Mouse (Mus musculus): ENCODE results near the gene Sema3d. TPM values are rescaled to one million over a fixed set of nuclear protein-coding genes. Genes with fewer than 3 reads are reported as not detected.
A peak's percentile ranks its signal among the peaks of the same experiment; 100 is the strongest.

Sema3d gene
- 3.4 and 4.5 TPM in 2 replicates for total RNA-seq (2021)
- long read RNA-seq, experiment 1, full-length matches to known transcripts, result 1 of 1 reads
- long read RNA-seq, experiment 1, partial matches to known transcripts, result 0 of 1 reads
- long read RNA-seq, experiment 1, other reads (novel, unspliced or antisense), result 0 of 1 reads
- long read RNA-seq, experiment 2, partial matches to known transcripts, result 0 of 1 reads
- long read RNA-seq, experiment 2, other reads (novel, unspliced or antisense), result 1 of 1 reads

DNA sequence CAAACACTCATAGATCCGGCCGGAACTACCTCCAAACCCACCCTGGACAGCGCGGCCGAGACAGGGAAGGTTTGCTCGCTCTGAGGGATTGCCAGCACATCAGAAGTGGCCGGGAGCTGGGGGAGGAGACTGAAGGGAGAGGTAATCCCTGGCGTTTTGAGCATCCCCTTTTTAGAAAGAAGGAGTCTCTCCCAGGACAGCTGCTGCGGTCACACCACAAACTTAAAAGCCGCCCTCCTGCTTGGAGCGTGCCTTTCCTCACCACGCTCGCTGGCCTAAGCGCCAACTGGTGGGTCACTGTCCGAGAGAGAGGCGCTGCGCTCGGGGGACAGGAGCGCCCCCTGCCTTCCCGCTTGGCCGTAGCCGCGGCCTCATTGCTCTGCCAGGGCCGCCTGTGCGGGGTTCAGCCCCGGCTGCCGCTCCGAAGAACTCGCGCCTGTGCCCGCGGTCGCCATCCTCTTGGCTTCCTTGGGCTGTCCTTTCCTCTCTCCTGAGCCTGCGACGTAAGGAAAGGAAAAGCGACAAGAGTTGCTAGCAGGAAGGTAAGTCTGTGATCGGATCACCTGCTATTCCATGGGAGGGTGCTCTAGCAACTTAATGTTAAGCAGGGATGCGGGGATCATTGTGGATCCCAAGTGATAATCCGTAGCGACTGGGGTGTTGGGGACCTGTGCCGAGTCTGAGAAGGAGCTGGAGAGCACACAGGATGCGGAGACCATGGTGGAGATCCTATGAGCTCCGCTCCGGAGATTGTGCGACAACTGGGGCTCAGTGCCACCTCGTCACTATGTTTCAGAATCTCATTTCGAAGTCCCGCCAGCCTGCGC, at the start of gene Sema3d:
Sema3d (plus strand) TSS at position 253 of the 827 bp plus-strand sequence.
- peak; percentile 83 for DNase-seq

DNA sequence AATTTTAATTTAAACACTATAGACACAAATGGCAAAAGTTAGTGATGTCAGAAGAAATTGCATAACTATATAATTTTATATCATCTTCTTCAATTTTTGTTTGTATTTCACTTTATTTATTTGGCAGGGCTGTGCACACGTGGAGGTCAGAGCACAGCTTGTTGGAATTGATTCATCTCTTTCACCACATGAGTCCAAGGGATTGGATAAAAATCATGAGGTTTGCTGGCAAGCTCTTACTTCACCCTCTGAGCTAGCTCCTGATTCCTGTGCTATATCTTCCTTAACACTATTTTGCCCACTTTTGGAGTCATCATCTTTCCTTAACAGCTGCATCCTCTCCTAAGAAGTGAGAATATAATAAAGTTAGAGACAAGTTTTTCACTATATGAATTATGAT, 5.9 kb upstream of the Sema3d start:
- no peak for DNase-seq

DNA sequence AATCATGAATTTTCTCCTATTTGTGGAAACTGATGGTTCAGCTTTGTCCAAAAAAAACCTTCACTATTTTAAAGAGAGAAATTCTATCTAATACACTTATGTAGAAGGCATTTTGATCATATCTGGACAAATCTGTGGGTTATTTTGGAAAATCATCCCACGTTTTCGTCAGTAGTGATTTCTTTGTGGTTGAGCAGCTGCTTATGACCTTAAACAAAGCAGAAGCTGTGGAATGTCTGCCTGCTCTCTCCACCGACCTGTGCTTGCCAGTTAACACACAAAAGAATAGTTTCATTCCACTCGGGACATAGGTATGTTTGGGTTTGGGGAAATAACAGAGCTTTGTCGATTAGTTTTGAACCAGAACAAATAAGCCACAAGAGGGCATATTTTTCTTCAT, 4.3 kb upstream of the Sema3d start:
- no peak for DNase-seq

DNA sequence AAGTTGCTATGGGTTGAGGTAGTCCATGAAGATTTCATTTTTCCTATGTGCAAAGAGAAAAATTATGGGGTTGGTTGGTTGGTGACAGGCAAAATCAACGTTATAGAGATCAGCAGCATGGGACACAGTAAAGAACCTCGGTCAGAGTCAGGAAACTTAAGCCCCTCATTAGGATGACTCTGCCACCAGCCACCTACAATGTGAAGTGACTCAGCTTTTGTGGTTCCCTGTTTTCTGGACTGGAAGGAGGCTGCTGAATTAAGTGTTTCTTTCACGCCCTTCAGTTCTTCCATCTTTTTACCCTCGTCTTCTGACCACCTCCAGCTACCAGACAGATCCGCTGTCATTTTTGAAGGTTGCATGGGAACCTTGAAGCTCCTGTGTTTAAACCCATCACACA, 1.2 kb upstream of the Sema3d start:
- no peak for DNase-seq

DNA sequence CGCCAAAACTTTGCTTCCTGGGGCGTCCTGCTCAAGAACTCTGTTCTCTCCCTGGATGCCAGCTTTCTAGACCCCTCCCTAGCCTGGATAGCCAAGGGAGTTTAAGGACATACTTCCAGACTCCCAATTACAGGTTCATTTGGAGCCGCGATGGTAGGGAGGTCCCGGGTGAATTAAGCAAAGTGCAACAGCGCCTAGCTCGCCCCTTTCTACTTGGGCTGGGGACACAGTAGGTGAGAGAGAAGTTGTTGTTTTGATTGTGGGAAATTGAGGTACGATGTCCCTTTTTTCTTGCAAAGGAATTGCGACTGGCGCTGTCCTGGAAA, 738 bp downstream of the Sema3d start:
- DNase-seq, result no peak

DNA sequence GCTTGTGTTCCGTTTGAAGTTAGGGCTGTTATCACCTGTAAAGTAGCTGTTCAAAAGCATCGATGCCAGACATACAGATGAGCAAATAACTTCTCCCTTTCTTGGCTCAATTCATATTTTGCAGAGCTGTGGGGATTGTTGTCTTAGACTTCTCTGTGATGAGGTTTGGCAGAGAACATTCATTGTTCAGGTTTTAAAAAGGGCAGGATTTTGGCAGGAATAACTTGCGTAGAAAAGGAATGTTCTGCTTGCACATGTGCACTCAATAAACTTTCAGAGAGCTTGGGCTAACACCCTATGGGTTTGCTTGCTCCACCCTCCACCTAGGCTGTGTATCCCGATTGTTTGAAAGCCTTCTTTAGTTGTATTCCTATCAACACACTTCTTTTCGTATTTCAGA, 9.5 kb downstream of the Sema3d start:
- no peak for DNase-seq

DNA sequence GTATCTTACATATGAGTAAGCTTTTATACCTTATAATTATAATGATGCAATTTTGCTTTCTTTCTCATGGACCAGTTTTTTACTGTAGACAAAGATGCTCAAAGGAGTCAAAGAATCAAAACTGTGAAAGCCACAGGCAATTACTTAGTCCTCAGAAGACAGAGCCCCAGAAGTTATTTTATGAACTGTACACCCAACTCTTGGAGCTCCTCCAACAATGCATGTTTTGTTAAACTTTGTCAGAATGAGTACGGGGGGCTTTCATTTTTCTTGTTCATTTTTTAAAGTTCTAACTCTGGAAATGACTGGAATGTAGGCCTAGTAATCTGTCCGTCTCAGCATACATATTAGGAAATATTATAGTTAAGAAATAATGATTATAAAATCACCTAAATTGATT, 16.1 kb downstream of the Sema3d start:
- DNase-seq, result no peak

DNA sequence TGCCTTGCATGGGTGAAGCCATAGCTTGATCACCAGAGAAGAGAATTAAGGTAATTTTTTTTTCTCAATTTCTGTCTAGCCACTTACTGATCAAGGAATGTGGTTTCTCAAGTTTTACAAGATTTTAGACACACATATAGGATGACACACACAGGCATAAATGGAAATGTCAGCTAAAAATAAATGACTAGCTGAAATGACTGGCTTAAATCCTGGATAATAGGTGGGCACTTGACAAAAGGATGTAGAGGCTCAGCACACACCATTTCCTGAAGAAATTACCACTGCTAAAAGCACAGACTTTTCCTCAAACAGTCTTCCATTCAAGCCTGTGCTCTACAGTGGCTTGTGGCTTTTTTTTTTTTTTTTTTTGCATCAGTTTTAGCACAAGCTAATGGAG, 21.0 kb downstream of the Sema3d start:
- no peak for DNase-seq

DNA sequence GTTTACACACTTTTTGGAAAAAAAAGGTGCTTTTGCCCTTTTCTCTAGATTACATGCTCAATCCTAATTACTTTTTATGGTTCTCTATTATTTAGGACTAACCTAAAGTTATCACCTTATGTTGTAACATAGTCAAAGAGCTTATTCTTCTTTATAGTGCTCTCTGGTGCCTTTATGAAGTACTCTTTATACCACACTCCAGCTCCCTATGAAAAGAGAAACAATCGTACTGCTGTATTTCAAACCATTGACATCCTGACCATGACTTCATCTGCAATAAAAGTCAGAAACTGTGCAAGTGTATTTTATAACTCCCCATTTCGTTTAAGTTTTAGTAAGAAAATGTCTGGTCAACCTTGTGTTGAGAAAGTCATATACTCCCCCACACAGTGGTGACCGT, 29.4 kb downstream of the Sema3d start:
- DNase-seq, result no peak

DNA sequence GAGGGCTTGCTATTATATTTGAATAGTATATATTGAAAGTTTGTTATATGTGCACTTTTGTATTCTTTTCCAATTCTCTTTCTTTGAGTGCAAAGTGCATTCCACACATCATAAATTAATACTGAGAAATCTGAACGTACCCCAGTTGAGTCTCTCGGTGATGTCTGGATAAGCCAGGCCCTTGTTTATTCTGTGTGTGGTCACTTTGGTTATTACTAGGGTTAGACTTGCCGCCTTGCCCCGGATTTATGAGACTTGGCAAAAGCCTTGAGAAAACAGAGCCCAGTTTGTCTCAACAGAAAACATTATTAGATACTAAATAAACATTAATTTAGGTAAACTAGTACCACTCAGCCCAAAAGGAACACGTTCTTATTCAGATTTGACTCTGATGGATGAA, 40.1 kb downstream of the Sema3d start:
- DNase-seq, result no peak

DNA sequence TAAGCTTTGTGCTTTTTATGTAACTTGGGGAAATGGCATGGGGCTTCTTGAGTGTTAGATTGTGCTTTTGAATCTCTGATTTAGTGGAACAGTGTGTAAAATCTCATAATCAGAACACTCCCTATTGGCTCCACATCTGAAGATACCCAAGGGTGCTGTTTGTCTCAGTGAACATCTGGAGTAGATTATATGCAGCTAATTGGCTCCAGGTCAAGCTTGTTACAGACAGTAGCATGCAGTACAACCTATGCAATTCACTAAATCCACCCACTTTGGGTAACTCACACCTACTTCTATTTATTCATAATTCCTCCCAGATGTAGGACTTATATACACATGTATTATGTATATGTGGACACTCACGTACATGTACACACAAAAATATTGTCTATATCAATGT, 58.6 kb downstream of the Sema3d start:
- no peak for DNase-seq

DNA sequence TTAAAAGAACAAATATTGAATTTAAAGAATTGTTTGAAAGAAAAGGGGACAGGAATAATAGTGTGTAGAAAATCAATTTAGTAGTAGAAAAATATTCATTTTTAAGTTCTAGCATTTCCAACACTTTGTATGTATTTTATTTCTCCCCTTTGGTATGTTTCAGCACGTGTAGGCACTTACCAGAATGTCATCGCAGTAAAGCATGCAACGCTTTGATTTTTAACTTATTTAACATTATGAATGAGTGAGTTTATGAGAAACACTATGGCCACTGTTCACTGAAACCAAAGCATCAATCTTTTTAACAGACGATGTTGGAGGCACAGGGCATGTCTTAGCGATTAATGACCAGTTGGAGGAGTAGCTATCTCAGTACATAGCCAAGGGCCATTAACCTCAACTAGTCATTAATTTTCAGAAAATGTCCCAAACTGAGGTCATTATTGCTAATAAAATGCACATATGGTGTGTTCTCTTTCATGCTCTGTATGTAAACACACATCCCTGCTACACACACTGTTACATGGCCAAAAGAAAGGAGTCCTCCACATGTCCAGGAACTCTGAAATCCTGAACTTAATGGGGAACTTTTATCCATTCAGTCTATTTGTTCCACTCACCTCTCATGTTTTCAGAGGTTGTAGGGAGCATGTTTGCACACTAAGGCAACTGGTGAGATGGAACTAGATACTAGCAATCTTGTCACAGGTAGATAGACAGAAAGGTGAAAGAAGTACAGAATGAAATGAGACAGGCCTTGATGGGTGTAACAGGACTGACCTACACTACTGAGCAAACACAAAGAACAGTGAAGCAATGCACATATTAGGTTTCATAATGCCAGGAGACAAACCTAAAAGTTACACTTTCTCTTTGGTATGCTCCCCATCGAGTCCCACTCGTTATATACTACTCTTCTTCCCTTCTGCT, 59.3 kb downstream of the Sema3d start:
- no peak for DNase-seq

DNA sequence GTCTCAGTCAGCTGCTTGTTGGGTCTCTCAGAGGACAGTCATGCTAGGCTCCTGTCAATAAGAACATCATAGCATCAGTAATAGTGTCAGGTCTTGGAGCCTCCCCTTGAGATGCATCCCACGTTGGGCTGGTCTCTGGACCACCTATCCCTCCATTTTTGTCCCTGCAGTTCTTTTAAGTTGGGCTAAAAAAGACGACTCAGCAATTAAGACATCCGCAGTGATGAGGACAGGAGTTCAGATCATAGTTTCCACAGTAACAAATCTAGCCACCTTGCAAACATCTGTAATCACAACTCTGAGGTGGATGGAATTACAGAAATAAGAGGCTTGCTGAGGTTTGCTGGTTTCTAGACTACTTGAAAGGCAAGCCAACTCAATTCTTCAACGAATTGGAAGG, 67.9 kb downstream of the Sema3d start:
- no peak for DNase-seq

DNA sequence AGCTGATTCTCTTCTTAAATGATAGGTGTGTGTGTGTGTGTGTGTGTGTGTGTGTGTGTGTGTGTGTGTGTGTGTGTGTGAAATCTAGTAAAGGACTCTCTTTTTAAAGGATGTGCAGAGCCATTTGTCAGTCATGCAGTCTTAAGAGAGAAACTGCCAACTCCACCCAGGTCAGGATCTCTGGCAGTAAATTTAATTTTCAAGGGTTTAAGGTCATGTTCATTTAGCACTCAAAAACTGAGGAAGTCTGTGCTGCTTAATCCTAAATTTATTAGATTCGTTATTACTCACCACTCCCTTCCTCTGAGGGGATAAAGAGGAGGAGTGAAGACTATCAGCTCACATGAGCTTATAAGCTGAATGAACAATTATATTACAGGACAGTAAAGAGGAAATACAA, 71.8 kb downstream of the Sema3d start:
- no peak for DNase-seq

DNA sequence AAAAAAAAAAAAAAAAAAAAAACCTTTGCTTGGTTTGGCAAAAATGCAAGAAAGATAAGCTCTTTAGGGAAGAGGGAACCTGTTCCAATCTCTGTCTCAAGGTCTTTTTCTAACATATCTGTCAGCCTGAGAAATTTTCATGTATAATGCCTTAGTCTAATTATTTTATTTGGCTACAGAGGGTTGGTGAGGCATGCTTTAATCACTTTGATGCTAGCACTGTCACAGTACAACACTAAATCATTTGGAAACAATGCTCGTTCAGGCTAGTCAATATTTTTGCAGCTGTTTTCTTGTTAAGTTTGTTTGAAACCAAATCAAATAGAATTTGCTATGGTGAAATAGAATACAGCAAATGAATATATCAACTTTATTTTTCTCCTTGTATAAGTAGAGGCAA, 74.3 kb downstream of the Sema3d start:
- no peak for DNase-seq

DNA sequence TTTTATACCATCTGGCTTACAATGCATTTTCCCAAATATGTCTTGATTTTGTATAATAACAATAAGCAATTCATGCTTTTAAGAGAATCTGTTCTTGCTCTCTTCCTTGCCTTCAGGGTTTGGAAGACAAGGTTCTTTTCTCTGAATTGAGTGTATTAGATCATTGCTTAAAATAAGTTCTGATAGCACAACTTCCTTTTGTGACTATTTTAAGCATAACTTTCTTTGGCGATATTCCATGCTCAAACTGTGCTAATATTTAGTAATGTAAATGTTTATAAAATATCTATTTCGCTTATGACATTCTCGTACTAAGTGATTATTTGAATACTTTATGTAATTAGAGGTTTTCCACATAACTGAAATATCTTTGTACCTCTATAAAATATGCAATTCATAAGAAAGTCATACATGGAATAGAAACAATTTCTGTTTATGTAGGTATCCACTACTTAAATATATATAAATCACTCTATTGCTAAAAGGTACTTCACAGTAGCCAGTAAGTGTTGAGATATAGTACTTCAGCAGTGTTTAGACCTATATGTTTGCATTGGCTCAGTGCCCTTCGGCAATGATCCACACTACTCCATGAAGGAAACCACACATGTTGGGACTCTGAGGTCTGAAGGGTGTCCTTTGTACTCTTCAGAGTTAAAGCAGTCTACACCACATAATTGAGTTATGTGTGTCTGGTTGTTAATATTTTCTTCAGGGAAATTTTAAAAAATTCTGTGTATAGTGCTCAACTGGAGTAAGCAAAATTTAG, 84.6 kb downstream of the Sema3d start:
- no peak for DNase-seq

DNA sequence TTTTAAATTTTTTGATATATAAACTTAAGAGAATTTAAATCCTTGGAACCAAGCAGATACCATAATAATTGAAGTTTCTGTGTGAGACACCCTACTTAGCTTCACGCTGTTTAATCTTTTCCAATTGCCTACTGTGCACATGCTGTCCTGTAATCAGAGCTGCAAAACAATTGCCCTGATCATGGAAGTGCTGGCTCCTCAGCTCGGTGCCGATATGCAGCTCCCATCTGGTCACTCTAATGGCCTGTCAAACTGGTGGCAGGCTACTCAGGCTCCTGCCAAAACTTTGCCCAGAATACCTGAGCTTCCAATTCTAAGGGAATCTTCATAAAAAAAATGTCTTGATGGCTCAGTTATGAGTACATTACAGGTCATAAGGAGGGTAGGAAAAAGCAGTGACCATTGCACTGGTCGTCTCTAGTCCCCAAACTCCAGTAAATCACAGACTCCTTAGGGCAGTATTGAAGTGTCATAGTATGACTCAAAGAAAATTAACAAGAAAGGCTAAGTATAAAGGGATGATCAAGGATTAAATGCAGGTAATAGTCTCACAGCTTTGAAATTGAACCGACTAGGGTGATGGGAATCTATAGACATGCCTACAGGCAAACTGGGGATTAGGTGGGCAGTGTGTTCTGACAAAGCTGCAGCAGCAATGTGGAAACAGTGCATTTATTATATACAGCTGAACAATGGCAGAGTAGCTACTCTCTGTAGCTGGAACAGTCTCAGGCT, 91.9 kb downstream of the Sema3d start:
- no peak for DNase-seq

DNA sequence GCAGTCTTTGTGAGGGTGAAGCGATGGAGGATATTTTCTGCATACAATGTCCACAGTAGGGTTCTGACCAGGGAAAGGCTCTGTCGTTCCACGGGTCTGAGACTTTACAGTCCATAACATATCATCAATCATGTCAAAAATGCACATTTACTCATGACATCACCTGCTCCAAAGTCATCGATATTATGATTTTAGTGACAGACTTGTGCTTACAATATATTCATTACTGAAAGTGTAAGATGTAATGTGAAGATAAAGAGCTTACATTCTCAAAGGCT, 92.4 kb downstream of the Sema3d start:
- DNase-seq, result no peak

DNA sequence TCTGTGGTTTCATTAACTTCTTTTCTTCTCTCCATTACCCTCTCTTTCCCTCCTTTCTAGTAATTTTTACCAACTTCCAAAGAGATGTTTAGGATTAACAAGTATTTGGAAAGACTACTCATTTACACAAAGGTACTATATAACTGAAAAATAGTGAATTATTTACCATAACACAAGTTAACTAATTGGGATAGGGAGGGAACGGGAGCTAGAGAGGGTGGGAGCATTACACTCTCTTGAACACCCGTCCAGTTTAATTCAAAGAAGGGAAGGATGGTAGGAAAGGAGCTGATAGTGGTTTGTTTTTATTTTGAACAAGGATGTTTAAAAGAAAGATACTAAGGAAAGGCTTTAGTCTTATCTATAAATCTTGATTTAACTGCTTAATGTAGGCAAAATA, 104.7 kb downstream of the Sema3d start:
- DNase-seq, result no peak

DNA sequence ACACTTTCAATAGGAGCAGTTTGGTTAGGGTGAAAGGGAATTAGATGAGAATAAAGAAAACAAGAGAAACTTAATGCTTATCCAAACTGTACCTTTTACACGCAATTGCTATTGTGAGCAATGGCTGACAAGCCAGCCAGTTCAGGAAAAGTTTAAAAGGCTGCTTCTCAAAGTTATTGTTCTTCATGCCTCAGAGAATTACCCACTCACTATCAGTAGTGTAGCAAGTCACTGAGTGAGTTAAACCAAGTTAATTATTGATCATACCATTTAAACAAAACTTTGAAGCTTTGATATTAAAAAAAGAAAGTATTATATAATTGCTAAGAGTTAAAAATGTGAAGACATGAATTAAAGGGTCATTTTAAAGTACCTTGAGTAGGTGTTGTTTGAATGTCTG, 108.5 kb downstream of the Sema3d start:
- no peak for DNase-seq

DNA sequence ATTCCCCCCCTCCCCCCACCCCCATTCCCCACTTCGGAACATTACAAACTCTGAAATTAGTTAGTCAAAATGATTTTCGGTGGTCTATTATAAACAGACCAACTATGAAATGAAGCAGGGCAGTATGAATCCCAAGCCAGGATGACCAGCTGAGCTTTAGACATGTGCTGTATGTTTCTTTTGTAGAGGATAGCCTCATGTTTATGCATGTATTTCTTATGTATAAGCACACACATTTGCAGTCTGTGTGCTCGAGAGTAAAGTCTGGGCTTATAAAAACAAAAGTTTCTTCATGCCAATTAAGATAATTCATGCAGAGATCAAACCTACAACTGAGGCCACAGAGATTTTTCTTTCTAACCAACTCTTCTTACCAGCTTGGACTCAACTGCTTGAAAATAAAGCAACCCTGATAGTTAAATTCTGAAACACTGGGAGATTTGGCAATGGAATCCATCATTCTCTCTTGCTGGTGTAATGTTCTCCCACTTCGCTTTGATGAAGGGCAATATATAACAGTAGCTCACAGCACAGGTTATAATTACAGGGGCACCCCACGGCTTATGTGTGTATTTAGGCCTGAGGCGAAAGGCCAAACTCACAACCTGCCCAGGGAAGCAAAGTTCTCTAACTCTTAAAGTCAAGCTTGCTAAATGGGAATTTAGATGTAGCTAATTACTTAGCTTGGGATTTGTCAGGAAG, 115.2 kb downstream of the Sema3d start:
- no peak for DNase-seq
